Mouse (Mus musculus) kidney, adult 2 months (tissue): Measurements from ENCODE around the gene Prrxl1.

Source experiments
- CTCF ChIP-seq: fragments of 200-500 bp; conservative IDR thresholded peaks from 2 replicates; pipeline ENCODE4 v1.5.1; 2011; ENCODE audit warnings: low read depth, mild to moderate bottlenecking, control low read depth, low read length, moderate library complexity, mixed read lengths; ENCODE audit not compliant: insufficient read depth, insufficient read length
- POLR2A ChIP-seq: fragments of 200-500 bp; IDR thresholded peaks from one replicate; pipeline ENCODE4 v1.6.1; 2011; ENCODE audit warnings: low read depth, low read length, control low read depth

- TF ChIP-seq POLR2A: no peak
- TF ChIP-seq CTCF: no peak
Measured at GRCm38 (mm10) chr14:32563661-32564060, 35.5 kb upstream of the Prrxl1 start.
